8 mouse cellular contexts compared by ENCODE assay signal in the genomic region with DNA sequence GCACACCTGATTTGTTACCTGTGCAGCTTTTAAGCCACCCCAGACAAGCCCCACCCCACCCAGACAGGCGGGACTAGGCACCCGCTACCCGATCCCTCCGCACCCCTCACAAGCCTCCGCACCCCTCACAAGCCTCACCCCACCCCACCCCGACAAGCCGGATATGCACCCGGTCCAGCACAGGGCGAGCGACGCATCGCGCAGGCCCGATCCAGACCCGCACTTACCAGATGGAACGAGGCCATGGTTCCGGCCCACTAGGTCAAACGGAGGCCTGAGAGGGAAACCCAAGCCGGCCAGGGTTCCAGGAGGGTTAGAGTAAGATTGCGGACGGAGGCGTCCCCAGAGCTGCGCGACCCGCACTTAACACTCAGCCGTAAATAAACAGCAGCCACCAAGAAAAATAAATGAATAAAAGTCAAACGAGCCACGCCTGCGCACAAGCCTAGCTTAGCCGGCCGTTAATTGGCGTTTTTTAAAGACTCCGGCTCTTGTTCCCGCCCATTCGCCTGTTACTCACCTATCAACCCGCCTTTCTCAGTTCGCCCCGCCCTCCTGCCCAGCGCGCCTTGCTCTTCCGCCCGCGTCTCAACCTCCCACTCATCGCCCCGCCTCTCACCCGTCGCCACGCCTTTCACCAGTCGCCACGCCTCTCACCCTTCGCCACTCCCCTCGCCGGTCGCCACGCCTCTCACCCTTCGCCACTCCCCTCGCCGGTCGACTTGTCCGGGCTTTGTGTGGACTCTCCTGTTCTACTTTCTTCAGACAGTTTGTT. TPM values are rescaled to one million over a fixed set of nuclear protein-coding genes. Genes with fewer than 3 reads are reported as not detected.
A peak's percentile ranks its signal among the peaks of the same experiment; 100 is the strongest.
DNase-seq lines count a peak whose midpoint lies in the region; ATAC-seq and TF ChIP-seq lines count a peak whose summit lies in the region.

A gene (minus strand): TSS at position 483 of the 775 bp plus-strand sequence.

- H3K27me3 ChIP-seq in embryonic facial prominence, embryonic 14.5 days (replicated peaks; ENCODE audit: control insufficient read depth, insufficient read depth, low read length): no peaks in the 10 kb centered on the region
- no peaks in the 10 kb centered on the region for H3K27me3 ChIP-seq in heart, adult 2 months (ENCODE audit: control insufficient read depth, insufficient read depth, low read length)
- H3K27me3 ChIP-seq in limb, embryonic 13.5 days: no peaks in the 10 kb centered on the region
- H3K27me3 ChIP-seq in midbrain, embryonic 16.5 days (ENCODE audit: control insufficient read depth, insufficient read depth, low read depth, low read length): no peaks in the 10 kb centered on the region

- no peaks in the 10 kb centered on the region for H3K79me2 ChIP-seq in heart, adult 2 months (replicated peaks; ENCODE audit: control insufficient read depth, insufficient read depth, low read length)

- peak within 1 kb of the TSS; percentile 95 for H3K27ac ChIP-seq in embryonic facial prominence, embryonic 14.5 days (replicated peaks; ENCODE audit: low read depth, low read length)
- peak within 1 kb of the TSS; percentile 80 for H3K27ac ChIP-seq in heart, adult 2 months
- H3K27ac ChIP-seq in limb, embryonic 13.5 days: peak within 1 kb of the TSS; percentile 88
- peak within 1 kb of the TSS; percentile 90 for H3K27ac ChIP-seq in midbrain, embryonic 16.5 days (ENCODE audit: low read length)

- under 1% methylated on average over 54 of the region's 60 CpGs for WGBS in embryonic facial prominence, embryonic 14.5 days
- WGBS in heart, adult 2 months: under 1% methylated on average over 60 of the region's 60 CpGs
- under 1% methylated on average over 60 of the region's 60 CpGs for WGBS in limb, embryonic 13.5 days
- under 1% methylated on average over 60 of the region's 60 CpGs for WGBS in midbrain, embryonic 16.5 days

- H3K4me1 ChIP-seq in embryonic facial prominence, embryonic 14.5 days (ENCODE audit: control insufficient read depth, insufficient read depth, low read length): peaks cover 10% of the 10 kb centered on the region; the same call in 1 of the 2 replicates
- H3K4me1 ChIP-seq in heart, adult 2 months (ENCODE audit: control insufficient read depth, insufficient read depth, low read length): no peaks in the 10 kb centered on the region; the same call in 1 of the 2 replicates
- peaks cover 22% of the 10 kb centered on the region for H3K4me1 ChIP-seq in limb, embryonic 13.5 days
- peaks cover 14% of the 10 kb centered on the region for H3K4me1 ChIP-seq in midbrain, embryonic 16.5 days (ENCODE audit: control insufficient read depth, insufficient read depth, low read length)

- peak; percentile 78 for TF ChIP-seq POLR2A in heart, adult 2 months (IDR thresholded peaks at IDR 0.05; ENCODE audit: insufficient read depth, low read depth, low read length)

- peak; percentile 95 for ATAC-seq in embryonic facial prominence, embryonic 14.5 days (ENCODE audit: low read depth)
- peak; percentile 96 for ATAC-seq in limb, embryonic 13.5 days (ENCODE audit: low FRiP score, low read depth)
- ATAC-seq in midbrain, embryonic 16.5 days: peak; percentile 95

- peak within 1 kb of the TSS; percentile 78 for H3K4me2 ChIP-seq in embryonic facial prominence, embryonic 14.5 days (ENCODE audit: low read depth, low read length)
- peak within 1 kb of the TSS; percentile 69 for H3K4me2 ChIP-seq in limb, embryonic 13.5 days (replicated peaks)
- H3K4me2 ChIP-seq in midbrain, embryonic 16.5 days (ENCODE audit: low read length): peak within 1 kb of the TSS; percentile 68

- peak within 1 kb of the TSS; percentile 83 for H3K9ac ChIP-seq in embryonic facial prominence, embryonic 14.5 days (ENCODE audit: low read depth, low read length)
- peak within 1 kb of the TSS; percentile 65 for H3K9ac ChIP-seq in heart, adult 2 months (ENCODE audit: low read depth, low read length)
- peak within 1 kb of the TSS; percentile 78 for H3K9ac ChIP-seq in limb, embryonic 13.5 days
- peak within 1 kb of the TSS; percentile 90 for H3K9ac ChIP-seq in midbrain, embryonic 16.5 days (ENCODE audit: low read depth, low read length)

- 0 out of 2 replicates have a peak, but pooled peaks have one; percentile 17 for TF ChIP-seq EP300 in heart, adult 2 months (IDR thresholded peaks at IDR 0.05; ENCODE audit: insufficient read depth, low read depth, low read length)

- peak within 1 kb of the TSS; percentile 75 for H3K4me3 ChIP-seq in embryonic facial prominence, embryonic 14.5 days (ENCODE audit: low read depth, low read length)
- H3K4me3 ChIP-seq in heart, adult 2 months: peak within 1 kb of the TSS; percentile 86
- H3K4me3 ChIP-seq in limb, embryonic 13.5 days: peak within 1 kb of the TSS; percentile 75
- peak within 1 kb of the TSS; percentile 72 for H3K4me3 ChIP-seq in midbrain, embryonic 16.5 days (ENCODE audit: low read depth, low read length)

- intact Hi-C loops in heart, adult 2 months (cut with DNase I): loop anchor here (2.0 to 5.0 kb wide), 3 partner anchors 108 to 742 kb away; a partner anchor contains a TSS

- no peak for TF ChIP-seq CTCF in heart, adult 2 months (IDR thresholded peaks at IDR 0.05)

- H3K9me3 ChIP-seq in embryonic facial prominence, embryonic 14.5 days (ENCODE audit: control insufficient read depth, low read length): no peaks in the 10 kb centered on the region
- H3K9me3 ChIP-seq in limb, embryonic 13.5 days: no peaks in the 10 kb centered on the region
- no peaks in the 10 kb centered on the region for H3K9me3 ChIP-seq in midbrain, embryonic 16.5 days (replicated peaks; ENCODE audit: control insufficient read depth, low read length, poor library complexity, severe bottlenecking)

- DNase-seq in 3T3-L1 (ENCODE audit: low read depth, low spot score): peak; percentile 100
- peak; percentile 83 to 95 for DNase-seq in adrenal gland, postnatal 4 days (ENCODE audit: low spot score in 2 of 2)
- peak; percentile 99 for DNase-seq in embryonic facial prominence, embryonic 14.5 days (ENCODE audit: low spot score)
- DNase-seq in heart, adult 2 months: peak; percentile 97 to 98
- peak; percentile 97 to 98 for DNase-seq in kidney, adult 8-10 months
- peak; percentile 96 to 100 for DNase-seq in spleen, postnatal 10 days (ENCODE audit: low spot score in 2 of 2)

- no peaks in the 10 kb centered on the region for H3K36me3 ChIP-seq in embryonic facial prominence, embryonic 14.5 days (ENCODE audit: control insufficient read depth, insufficient read depth, low read length)
- no peaks in the 10 kb centered on the region for H3K36me3 ChIP-seq in heart, adult 2 months (ENCODE audit: control insufficient read depth, insufficient read depth, low read length)
- H3K36me3 ChIP-seq in limb, embryonic 13.5 days: no peaks in the 10 kb centered on the region
- no peaks in the 10 kb centered on the region for H3K36me3 ChIP-seq in midbrain, embryonic 16.5 days (ENCODE audit: control insufficient read depth, insufficient read depth, low read length)

RNA-seq across cellular contexts. Expression of the gene that starts here (rescaled TPM):
- 10 to 100 TPM; 24.0 to 25.8 TPM for total RNA-seq in adrenal gland, postnatal 4 days (2021)
- polyA plus RNA-seq in embryonic facial prominence, embryonic 14.5 days (2014; fragmentation: Nextera tagmentation; extraction: Ambion mirVana): 25.1 and 27.8 TPM in 2 replicates
- total RNA-seq in heart, adult 2 months (2021): 1 to 10 TPM; 4.3 to 5.3 TPM
- polyA plus RNA-seq in heart, adult 2 months (2012; rRNA removed): 2.3 and 3.0 TPM in 2 replicates
- 37.4 and 40.2 TPM in 2 replicates for polyA plus RNA-seq in limb, embryonic 13.5 days (2015; fragmentation: Nextera tagmentation; extraction: Ambion mirVana)
- polyA plus RNA-seq in midbrain, embryonic 16.5 days (2015; fragmentation: Nextera tagmentation; extraction: Ambion mirVana): 33.2 and 37.8 TPM in 2 replicates

Comparison
In these comparisons a context has a peak if more than half of its experiments do, and no peak if none do; other contexts are left out.
1. Peak in every context shown above with its lines: DNase-seq, ATAC-seq, H3K4me3 ChIP-seq and H3K27ac ChIP-seq.